Mouse (Mus musculus): ENCODE measurements at regions not wholly inside any gene's neighbourhood (a gene's known extent, or its start where the extent isn't known, plus 50 kb on each side); places are given as distances from the start of the nearest gene placed in this dataset.

- H3K4me3 ChIP-seq: no peak overlapping the region
- H3K27me3 ChIP-seq: no peaks in the 10 kb centered on the region
- 58% methylated on average over 13 of the region's 13 CpGs for WGBS
- no peak overlapping the region for H3K9ac ChIP-seq
- H3K36me3 ChIP-seq: no peaks in the 10 kb centered on the region
- H3K9me3 ChIP-seq: no peaks in the 10 kb centered on the region
- H3K4me2 ChIP-seq: no peak overlapping the region
- H3K4me1 ChIP-seq (replicated peaks): peaks cover 38% of the 10 kb centered on the region
- ATAC-seq (ENCODE audit: low FRiP score, low read depth): no peak
- H3K27ac ChIP-seq (replicated peaks): no peak overlapping the region
Measured at GRCm38 (mm10) chr11:113015686-113016304, 233.8 kb downstream of the Sox9 start.

DNA sequence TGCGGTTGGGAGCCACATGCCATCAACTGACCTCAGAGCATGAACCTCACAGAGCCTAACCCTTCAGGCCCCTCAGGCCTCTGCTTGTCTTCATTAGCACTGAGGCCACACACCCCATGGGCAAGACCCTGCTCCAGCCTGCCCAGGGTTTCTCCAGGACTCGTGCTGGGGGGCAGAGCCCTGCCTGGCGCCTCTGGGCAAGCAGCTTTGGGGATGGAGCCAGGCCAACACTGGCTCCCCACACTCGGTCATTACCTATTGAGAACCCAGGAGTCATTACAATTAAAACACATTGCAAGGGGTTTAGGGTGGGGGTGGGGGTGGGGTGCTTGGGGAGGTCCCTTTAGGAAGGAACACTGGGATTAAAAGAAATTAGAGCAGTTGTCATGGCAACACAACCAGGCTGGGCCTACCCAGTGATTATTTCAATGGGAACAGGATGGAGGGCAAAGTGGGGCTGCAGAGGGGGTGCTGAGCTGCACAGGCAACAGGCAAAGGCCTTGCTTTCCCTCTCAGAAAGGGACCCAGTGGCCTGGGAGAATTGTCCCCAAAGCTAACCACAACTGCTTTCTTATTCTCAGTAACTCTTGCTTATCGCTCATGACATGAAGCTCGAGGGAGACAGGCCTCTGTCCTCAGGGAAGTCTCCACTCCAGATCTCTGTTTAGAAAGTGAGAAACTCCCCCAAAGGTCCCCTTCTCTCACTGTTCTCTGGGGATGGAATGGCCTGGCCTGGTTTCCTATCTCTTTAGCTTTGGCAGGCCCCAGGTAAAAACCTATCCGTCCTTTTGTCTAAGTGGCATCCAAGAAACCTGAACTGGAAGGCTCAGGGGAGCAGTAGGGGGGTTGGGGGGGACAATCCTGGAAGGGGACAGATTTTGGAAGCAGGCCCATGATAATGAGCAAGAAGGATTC, 235.0 kb downstream of the Sox9 start:
- WGBS: 26% methylated on average over 7 of the region's 7 CpGs
- H3K27me3 ChIP-seq: no peaks in the 10 kb centered on the region
- no peaks in the 10 kb centered on the region for H3K36me3 ChIP-seq
- H3K9ac ChIP-seq: no peak overlapping the region
- peak overlapping the region; percentile 54 for H3K27ac ChIP-seq (replicated peaks)
- H3K4me1 ChIP-seq (replicated peaks): peaks cover 38% of the 10 kb centered on the region
- H3K4me2 ChIP-seq: no peak overlapping the region
- no peak overlapping the region for H3K4me3 ChIP-seq
- ATAC-seq (ENCODE audit: low FRiP score, low read depth): peak; percentile 70
- no peaks in the 10 kb centered on the region for H3K9me3 ChIP-seq

DNA sequence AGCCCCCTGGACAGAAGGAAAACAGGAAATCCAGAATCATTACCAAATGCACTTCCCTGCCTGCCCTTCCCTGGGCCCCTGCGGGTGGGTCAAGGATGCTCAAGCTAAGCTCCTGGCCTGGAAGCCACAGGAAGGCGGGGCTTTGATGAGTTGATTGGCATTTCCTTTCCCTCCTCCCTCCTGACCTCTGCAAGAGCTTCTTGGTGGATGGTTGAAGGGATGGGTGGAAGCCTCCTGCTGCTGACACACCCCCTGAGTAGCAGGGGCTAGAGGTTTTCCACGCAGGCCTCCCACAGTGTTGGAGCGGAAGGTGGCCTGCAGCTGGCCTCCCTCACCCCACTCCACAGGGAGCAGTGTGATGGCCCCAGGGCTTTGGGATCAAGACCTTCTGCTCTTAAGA, 239.5 kb downstream of the Sox9 start:
- 52% methylated on average over 4 of the region's 4 CpGs for whole genome bisulfite sequencing
- peaks cover 17% of the 10 kb centered on the region for H3K4me1 ChIP-seq (replicated peaks)
- H3K27ac ChIP-seq (replicated peaks): no peak overlapping the region
- H3K36me3 ChIP-seq: no peaks in the 10 kb centered on the region
- H3K27me3 ChIP-seq: no peaks in the 10 kb centered on the region
- ATAC-seq (ENCODE audit: low FRiP score, low read depth): no peak
- no peaks in the 10 kb centered on the region for H3K9me3 ChIP-seq
- H3K9ac ChIP-seq: no peak overlapping the region
- H3K4me3 ChIP-seq: no peak overlapping the region
- H3K4me2 ChIP-seq: no peak overlapping the region

GRCm38 (mm10) chr11:113026994-113027393, 245.0 kb downstream of the Sox9 start:
- no peaks in the 10 kb centered on the region for H3K27me3 ChIP-seq
- 71% methylated on average over 6 of the region's 6 CpGs for WGBS
- no peak overlapping the region for H3K4me3 ChIP-seq
- H3K4me2 ChIP-seq: no peak overlapping the region
- no peaks in the 10 kb centered on the region for H3K36me3 ChIP-seq
- no peaks in the 10 kb centered on the region for H3K9me3 ChIP-seq
- H3K4me1 ChIP-seq (replicated peaks): peaks cover 3% of the 10 kb centered on the region; the same call in 1 of the 2 replicates
- ATAC-seq (ENCODE audit: low FRiP score, low read depth): no peak
- H3K9ac ChIP-seq: no peak overlapping the region
- H3K27ac ChIP-seq (replicated peaks): no peak overlapping the region

DNA sequence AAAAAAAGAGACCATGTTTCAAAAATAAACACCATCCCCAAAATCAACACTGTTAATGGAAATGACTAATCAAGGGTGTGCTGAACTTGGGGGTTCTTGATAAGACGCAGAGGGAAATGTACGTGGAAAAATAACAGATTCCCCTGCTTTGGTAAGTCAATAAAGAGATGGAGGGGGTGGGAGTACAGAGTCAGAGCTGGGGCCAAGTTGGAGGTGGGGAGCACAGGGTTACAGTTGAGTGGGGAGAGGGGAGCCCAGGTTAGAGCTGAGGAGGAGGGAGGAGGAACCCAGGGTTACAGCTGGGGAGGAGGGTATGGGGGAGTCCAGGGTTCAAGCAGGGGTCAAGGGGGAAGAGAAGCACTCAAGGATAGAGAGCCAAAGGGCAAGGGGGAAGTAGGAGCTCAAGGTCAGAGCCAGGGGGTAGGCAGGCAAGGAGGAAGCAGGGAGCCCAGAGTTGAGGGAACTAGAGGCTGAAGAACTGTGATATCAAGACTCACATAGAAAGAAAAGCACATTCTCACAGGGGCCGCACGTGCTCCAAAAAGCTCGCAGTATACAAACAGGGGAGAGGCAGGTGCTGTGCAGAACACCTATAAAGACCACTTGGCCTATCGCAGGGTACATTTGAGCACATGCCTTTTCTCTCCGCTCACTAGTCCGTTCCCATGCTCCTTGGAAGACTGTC, 246.4 kb downstream of the Sox9 start:
- no peak for ATAC-seq (ENCODE audit: low FRiP score, low read depth)
- H3K27me3 ChIP-seq: no peaks in the 10 kb centered on the region

DNA sequence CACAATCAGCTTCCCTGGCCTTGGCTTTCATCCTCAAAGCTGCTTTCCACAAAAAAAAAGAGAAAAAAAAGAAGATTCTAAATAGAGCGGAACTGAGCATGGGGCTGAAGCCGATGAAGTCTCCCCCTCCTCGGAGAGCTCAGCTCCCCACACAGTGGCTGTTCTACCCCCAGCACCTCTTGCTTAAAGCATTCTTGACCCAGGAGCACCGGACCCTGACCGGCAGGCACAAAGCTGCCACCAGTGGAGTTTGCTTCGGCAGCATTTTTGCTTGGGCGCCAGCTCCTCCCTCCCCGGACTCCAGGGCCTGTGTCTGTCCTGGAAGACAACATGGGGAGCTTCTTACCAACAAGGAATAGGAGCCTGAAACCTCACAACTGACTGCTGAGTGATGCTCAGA, 249.4 kb downstream of the Sox9 start:
- Histone ChIP-seq H3K4me3 (no peak overlapping the region), H3K9me3 (no peaks in the 10 kb centered on the region), H3K27me3 (no peaks in the 10 kb centered on the region), H3K36me3 (no peaks in the 10 kb centered on the region), H3K4me1 (replicated peaks) (peaks cover 3% of the 10 kb centered on the region; the same call in 1 of the 2 replicates), H3K9ac (no peak overlapping the region), H3K27ac (replicated peaks) (no peak overlapping the region), H3K4me2 (no peak overlapping the region)
- ATAC-seq (ENCODE audit: low FRiP score, low read depth): no peak; the same call in 1 of the 2 replicates
- WGBS: 45% methylated on average over 8 of the region's 8 CpGs

More for the DNA sequence above, 246.4 kb downstream of the Sox9 start:
- Histone ChIP-seq H3K36me3 (no peaks in the 10 kb centered on the region), H3K9me3 (no peaks in the 10 kb centered on the region), H3K4me2 (no peak overlapping the region), H3K4me1 (replicated peaks) (peaks cover 3% of the 10 kb centered on the region; the same call in 1 of the 2 replicates), H3K9ac (no peak overlapping the region), H3K27ac (replicated peaks) (no peak overlapping the region), H3K4me3 (no peak overlapping the region)
- WGBS: 95% methylated on average over 8 of the region's 8 CpGs

- no peaks in the 10 kb centered on the region for H3K36me3 ChIP-seq
- H3K9ac ChIP-seq: no peak overlapping the region
- H3K27ac ChIP-seq (replicated peaks): no peak overlapping the region
- H3K4me3 ChIP-seq: no peak overlapping the region
- no peaks in the 10 kb centered on the region for H3K9me3 ChIP-seq
- H3K27me3 ChIP-seq: no peaks in the 10 kb centered on the region
- peaks cover 3% of the 10 kb centered on the region; the same call in 1 of the 2 replicates for H3K4me1 ChIP-seq (replicated peaks)
- 89% methylated on average over 8 of the region's 8 CpGs for WGBS
- no peak overlapping the region for H3K4me2 ChIP-seq
- no peak for ATAC-seq (ENCODE audit: low FRiP score, low read depth)
Measured at GRCm38 (mm10) chr11:113032487-113033228, 250.6 kb downstream of the Sox9 start.

- Histone ChIP-seq H3K36me3 (no peaks in the 10 kb centered on the region), H3K4me1 (replicated peaks) (peaks cover 3% of the 10 kb centered on the region; the same call in 1 of the 2 replicates), H3K9ac (no peak overlapping the region), H3K4me3 (no peak overlapping the region), H3K9me3 (no peaks in the 10 kb centered on the region), H3K4me2 (no peak overlapping the region), H3K27ac (replicated peaks) (no peak overlapping the region), H3K27me3 (no peaks in the 10 kb centered on the region)
- ATAC-seq (ENCODE audit: low FRiP score, low read depth): no peak
- WGBS: 97% methylated on average over 13 of the region's 13 CpGs
Measured at GRCm38 (mm10) chr11:113034911-113035310, 252.9 kb downstream of the Sox9 start.

DNA sequence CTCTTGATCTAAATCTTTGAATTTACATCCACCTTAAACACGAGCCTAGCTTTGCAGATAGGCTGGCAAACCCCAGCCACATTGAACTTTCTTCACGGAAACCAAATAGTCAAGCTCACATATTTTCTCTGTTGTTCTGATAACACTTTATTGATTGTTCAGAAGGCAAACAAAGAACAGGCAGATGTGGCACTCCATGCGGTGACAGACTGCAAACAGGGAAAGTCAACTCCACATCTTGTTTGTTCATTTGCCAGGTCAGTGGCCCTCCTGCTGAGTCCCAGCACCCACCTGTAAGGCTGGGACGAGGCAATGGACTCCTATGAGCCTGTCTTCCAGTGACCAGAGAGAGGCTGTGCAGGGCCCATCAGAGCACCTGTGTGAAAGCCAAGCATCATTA, 255.7 kb downstream of the Sox9 start:
- H3K36me3 ChIP-seq: no peaks in the 10 kb centered on the region
- H3K27me3 ChIP-seq: no peaks in the 10 kb centered on the region
- no peak overlapping the region for H3K27ac ChIP-seq (replicated peaks)
- no peak for ATAC-seq (ENCODE audit: low FRiP score, low read depth)
- no peak overlapping the region for H3K4me3 ChIP-seq
- H3K9ac ChIP-seq: no peak overlapping the region
- H3K9me3 ChIP-seq: no peaks in the 10 kb centered on the region
- H3K4me1 ChIP-seq (replicated peaks): no peaks in the 10 kb centered on the region
- H3K4me2 ChIP-seq: no peak overlapping the region
- WGBS: 84% methylated on average over 4 of the region's 4 CpGs

GRCm38 (mm10) chr11:113042710-113043109, 260.7 kb downstream of the Sox9 start:
- Histone ChIP-seq H3K9ac (no peak overlapping the region), H3K36me3 (no peaks in the 10 kb centered on the region), H3K27ac (replicated peaks) (no peak overlapping the region), H3K9me3 (no peaks in the 10 kb centered on the region), H3K4me2 (no peak overlapping the region), H3K4me3 (no peak overlapping the region), H3K27me3 (no peaks in the 10 kb centered on the region), H3K4me1 (replicated peaks) (peaks cover 17% of the 10 kb centered on the region)
- WGBS: 65% methylated on average over 5 of the region's 5 CpGs
- ATAC-seq (ENCODE audit: low FRiP score, low read depth): no peak

- Histone ChIP-seq H3K27ac (replicated peaks) (peak overlapping the region; percentile 69), H3K9me3 (no peaks in the 10 kb centered on the region), H3K27me3 (no peaks in the 10 kb centered on the region), H3K4me1 (replicated peaks) (peaks cover 17% of the 10 kb centered on the region), H3K4me2 (peak overlapping the region; percentile 41), H3K9ac (no peak overlapping the region), H3K36me3 (no peaks in the 10 kb centered on the region), H3K4me3 (no peak overlapping the region)
- WGBS: 20% methylated on average over 20 of the region's 20 CpGs
- ATAC-seq (ENCODE audit: low FRiP score, low read depth): peak; percentile 84
Measured at GRCm38 (mm10) chr11:113046200-113047051, 264.4 kb downstream of the Sox9 start.
